Mouse (Mus musculus): ENCODE data around the gene Cplane1. TPM values are rescaled to one million over a fixed set of nuclear protein-coding genes. Genes with fewer than 3 reads are reported as not detected.

The Cplane1 gene
- polyA plus RNA-seq, 1 experiment from 2014 or later, result 5.6 TPM

DNA sequence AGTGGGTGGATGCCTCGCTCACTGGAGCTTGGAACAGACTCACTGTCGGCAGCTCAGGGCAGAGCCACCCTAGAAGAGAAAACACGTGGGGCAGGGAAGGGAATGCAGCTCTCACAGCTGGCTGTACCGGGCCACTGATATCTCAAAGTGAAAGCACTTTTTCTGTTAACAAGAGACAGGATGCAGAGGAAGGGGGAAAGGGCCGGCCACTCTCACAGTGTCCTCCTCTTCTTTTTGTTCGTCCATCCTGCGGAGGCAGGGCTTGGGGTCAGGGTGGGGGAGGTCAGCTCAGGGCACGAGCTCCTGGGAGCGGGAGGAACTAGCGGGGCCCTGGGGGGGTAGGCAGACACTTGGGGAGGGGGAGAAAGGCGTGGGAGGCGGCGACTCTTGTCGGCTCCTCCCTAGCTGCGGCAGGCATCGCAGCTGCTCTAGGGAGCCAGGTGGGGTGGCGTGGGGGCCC lies 110.4 kb downstream of the Cplane1 start:
- 0 out of 2 replicates have a peak, but pooled peaks cover 3% of the 10 kb centered on the region for H3K9me3 ChIP-seq (replicated peaks; ENCODE audit: control insufficient read depth, low read length)
- H3K4me1 ChIP-seq (ENCODE audit: control insufficient read depth, insufficient read depth, low read length), result no peaks in the 10 kb centered on the region
- peak overlapping the region; percentile 70 for H3K9ac ChIP-seq (ENCODE audit: low read length)
- WGBS, result 31% methylated on average over 15 of the region's 17 CpGs
- H3K36me3 ChIP-seq (ENCODE audit: control insufficient read depth, insufficient read depth, low read length), result no peaks in the 10 kb centered on the region
- peak overlapping the region; percentile 49 for H3K4me3 ChIP-seq (replicated peaks; ENCODE audit: low read length)
- H3K27me3 ChIP-seq (ENCODE audit: control insufficient read depth, insufficient read depth, low read length), result no peaks in the 10 kb centered on the region
- peak overlapping the region; percentile 69 for H3K4me2 ChIP-seq (ENCODE audit: low read depth, low read length)
- peak; percentile 62; the same call in 1 of the 2 replicates for ATAC-seq (ENCODE audit: insufficient read depth, low FRiP score)
- no peak overlapping the region for H3K27ac ChIP-seq (ENCODE audit: low read length)

DNA sequence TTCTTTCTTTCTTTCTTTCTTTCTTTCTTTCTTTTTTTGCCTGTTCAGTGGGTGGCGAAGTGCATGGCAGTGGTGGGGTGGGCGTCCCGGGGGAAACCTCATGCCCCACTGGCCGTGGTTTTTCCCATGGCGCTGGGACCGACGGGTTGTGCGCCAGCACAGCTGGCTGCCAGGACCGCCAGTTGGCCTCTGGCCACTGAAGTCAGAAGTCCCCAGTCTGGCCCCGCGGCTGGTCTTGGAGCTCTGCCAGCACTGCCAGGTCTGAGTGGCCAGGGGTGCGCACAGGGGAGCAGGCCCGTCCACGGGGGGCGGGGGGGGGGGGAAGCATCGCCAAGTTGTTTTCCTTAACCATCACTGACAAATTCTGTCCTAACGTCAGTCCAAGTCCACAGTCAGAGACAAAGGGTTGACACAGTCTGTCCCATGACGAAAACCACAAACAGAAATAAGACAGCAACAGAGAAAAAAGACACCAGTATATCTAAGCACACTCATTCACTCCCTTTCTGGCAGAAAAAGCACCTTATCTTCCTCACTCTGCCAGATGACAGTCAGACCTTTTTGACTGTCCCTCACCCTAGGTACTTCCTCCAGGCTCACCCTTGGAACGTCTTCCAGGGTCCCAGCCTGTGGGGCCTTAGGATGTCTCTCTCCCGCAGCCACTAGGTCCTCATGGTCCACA lies 111.2 kb downstream of the Cplane1 start:
- Histone ChIP-seq H3K27me3 (ENCODE audit: control insufficient read depth, insufficient read depth, low read length) (no peaks in the 10 kb centered on the region), H3K27ac (ENCODE audit: low read length) (no peak overlapping the region), H3K4me3 (replicated peaks; ENCODE audit: low read length) (peak overlapping the region; percentile 49), H3K9me3 (replicated peaks; ENCODE audit: control insufficient read depth, low read length) (0 out of 2 replicates have a peak, but pooled peaks cover 3% of the 10 kb centered on the region), H3K4me2 (ENCODE audit: low read depth, low read length) (peak overlapping the region; percentile 69), H3K4me1 (ENCODE audit: control insufficient read depth, insufficient read depth, low read length) (no peaks in the 10 kb centered on the region), H3K9ac (ENCODE audit: low read length) (peak overlapping the region; percentile 63), H3K36me3 (ENCODE audit: control insufficient read depth, insufficient read depth, low read length) (no peaks in the 10 kb centered on the region)
- WGBS, result 50% methylated on average over 20 of the region's 20 CpGs
- peak; percentile 68; the same call in 1 of the 2 replicates for ATAC-seq (ENCODE audit: insufficient read depth, low FRiP score)

DNA sequence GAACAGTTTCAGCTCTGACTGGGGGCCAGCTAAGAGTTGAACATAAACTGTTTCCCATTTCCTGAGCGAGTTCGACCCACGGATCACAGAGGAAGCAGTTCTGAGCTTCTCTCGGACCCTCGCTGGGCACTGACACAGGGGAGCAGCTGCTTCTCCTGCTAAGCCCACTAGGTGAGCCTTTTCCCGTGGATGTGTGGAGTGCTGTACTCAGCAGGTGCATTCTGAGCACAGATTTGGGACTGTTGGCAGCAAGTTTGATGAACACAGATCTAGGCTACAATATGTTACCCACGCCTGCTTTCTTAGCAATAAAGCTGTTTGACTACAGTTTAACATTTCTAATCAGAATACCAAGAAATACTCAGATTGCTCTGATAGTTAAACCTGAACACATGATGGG lies 112.8 kb downstream of the Cplane1 start:
- ATAC-seq (ENCODE audit: insufficient read depth, low FRiP score), result no peak
- H3K4me3 ChIP-seq (replicated peaks; ENCODE audit: low read length), result no peak overlapping the region
- no peaks in the 10 kb centered on the region for H3K36me3 ChIP-seq (ENCODE audit: control insufficient read depth, insufficient read depth, low read length)
- H3K9me3 ChIP-seq (replicated peaks; ENCODE audit: control insufficient read depth, low read length), result no peaks in the 10 kb centered on the region
- H3K9ac ChIP-seq (ENCODE audit: low read length), result no peak overlapping the region
- no peak overlapping the region for H3K4me2 ChIP-seq (ENCODE audit: low read depth, low read length)
- no peaks in the 10 kb centered on the region for H3K27me3 ChIP-seq (ENCODE audit: control insufficient read depth, insufficient read depth, low read length)
- no peaks in the 10 kb centered on the region for H3K4me1 ChIP-seq (ENCODE audit: control insufficient read depth, insufficient read depth, low read length)
- H3K27ac ChIP-seq (ENCODE audit: low read length), result no peak overlapping the region
- 67% methylated on average over 7 of the region's 7 CpGs for WGBS

DNA sequence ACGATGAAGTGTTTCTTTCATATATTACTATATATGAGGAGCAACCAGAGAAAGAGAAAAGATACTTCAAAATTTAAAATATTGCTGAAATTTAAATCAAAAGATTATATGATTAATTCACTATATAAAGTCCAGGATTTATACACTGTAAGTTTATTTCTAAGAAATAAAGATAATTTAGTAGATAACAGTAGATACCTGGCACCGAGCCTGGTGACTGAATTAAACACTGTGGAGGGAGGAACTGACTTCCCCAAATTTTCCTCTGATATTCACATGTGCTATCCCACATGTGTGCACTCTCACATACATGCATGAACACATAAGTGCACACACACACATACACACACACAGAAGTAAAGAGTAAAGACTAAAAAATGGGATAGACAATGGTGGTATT lies 113.2 kb downstream of the Cplane1 start:
- H3K9me3 ChIP-seq (replicated peaks; ENCODE audit: control insufficient read depth, low read length), result no peaks in the 10 kb centered on the region
- no peaks in the 10 kb centered on the region for H3K36me3 ChIP-seq (ENCODE audit: control insufficient read depth, insufficient read depth, low read length)
- H3K9ac ChIP-seq (ENCODE audit: low read length), result no peak overlapping the region
- H3K27me3 ChIP-seq (ENCODE audit: control insufficient read depth, insufficient read depth, low read length), result no peaks in the 10 kb centered on the region
- H3K4me3 ChIP-seq (replicated peaks; ENCODE audit: low read length), result no peak overlapping the region
- no peaks in the 10 kb centered on the region for H3K4me1 ChIP-seq (ENCODE audit: control insufficient read depth, insufficient read depth, low read length)
- no peak overlapping the region for H3K4me2 ChIP-seq (ENCODE audit: low read depth, low read length)
- no peak overlapping the region for H3K27ac ChIP-seq (ENCODE audit: low read length)
- no peak for ATAC-seq (ENCODE audit: insufficient read depth, low FRiP score)
- WGBS, result 78% methylated on average over 2 of the region's 2 CpGs

DNA sequence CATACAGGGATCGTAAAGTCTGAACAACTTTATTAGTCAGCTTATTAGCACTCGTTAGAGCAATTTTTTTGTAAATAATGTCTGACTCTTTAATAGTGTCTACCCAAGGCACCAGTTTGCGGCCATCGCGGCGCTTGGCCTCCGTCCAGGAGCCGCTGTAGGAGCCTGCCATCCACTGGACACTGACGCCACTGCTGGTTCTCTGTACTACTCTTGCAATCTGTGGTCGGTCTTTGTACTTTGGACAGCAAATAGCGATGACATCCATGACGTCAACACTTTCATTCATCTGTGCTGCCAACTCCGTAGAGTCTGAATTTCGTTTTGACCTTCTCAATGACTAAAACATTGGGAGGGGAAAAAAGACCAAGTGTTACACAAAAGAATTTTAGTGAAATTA lies 122.3 kb downstream of the Cplane1 start:
- Histone ChIP-seq H3K27me3 (ENCODE audit: control insufficient read depth, insufficient read depth, low read length) (no peaks in the 10 kb centered on the region), H3K4me1 (ENCODE audit: control insufficient read depth, insufficient read depth, low read length) (no peaks in the 10 kb centered on the region), H3K36me3 (ENCODE audit: control insufficient read depth, insufficient read depth, low read length) (peaks cover 19% of the 10 kb centered on the region; the same call in 1 of the 2 replicates), H3K4me2 (ENCODE audit: low read depth, low read length) (no peak overlapping the region), H3K4me3 (replicated peaks; ENCODE audit: low read length) (no peak overlapping the region), H3K27ac (ENCODE audit: low read length) (no peak overlapping the region), H3K9me3 (replicated peaks; ENCODE audit: control insufficient read depth, low read length) (no peaks in the 10 kb centered on the region), H3K9ac (ENCODE audit: low read length) (no peak overlapping the region)
- no peak for ATAC-seq (ENCODE audit: insufficient read depth, low FRiP score)
- 95% methylated on average over 14 of the region's 14 CpGs for WGBS

DNA sequence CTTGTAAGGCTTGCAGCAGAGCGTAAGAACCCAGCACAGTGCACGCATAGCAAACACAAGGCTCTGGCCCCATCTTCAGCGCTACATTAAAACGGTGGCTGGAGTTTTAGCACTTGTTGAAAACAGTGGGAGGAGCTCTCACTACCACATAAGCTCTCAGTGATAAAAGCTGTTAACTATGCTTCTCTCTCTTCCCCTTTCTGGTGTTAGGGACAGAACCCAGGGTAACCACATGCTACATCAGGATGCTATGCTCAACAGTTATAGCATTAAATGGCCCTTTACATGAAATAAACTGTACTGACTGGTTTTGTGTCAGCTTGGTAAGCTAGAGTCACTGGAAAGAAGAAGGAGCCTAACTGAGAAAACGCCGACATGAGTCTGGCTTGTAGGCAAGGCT lies 125.2 kb downstream of the Cplane1 start:
- Histone ChIP-seq H3K4me2 (ENCODE audit: low read depth, low read length) (no peak overlapping the region), H3K9ac (ENCODE audit: low read length) (no peak overlapping the region), H3K4me1 (ENCODE audit: control insufficient read depth, insufficient read depth, low read length) (no peaks in the 10 kb centered on the region), H3K27ac (ENCODE audit: low read length) (no peak overlapping the region), H3K9me3 (replicated peaks; ENCODE audit: control insufficient read depth, low read length) (no peaks in the 10 kb centered on the region), H3K27me3 (ENCODE audit: control insufficient read depth, insufficient read depth, low read length) (no peaks in the 10 kb centered on the region), H3K4me3 (replicated peaks; ENCODE audit: low read length) (no peak overlapping the region), H3K36me3 (ENCODE audit: control insufficient read depth, insufficient read depth, low read length) (peaks cover 23% of the 10 kb centered on the region; the same call in 1 of the 2 replicates)
- ATAC-seq (ENCODE audit: insufficient read depth, low FRiP score), result no peak
- WGBS, result 93% methylated on average over 6 of the region's 6 CpGs

DNA sequence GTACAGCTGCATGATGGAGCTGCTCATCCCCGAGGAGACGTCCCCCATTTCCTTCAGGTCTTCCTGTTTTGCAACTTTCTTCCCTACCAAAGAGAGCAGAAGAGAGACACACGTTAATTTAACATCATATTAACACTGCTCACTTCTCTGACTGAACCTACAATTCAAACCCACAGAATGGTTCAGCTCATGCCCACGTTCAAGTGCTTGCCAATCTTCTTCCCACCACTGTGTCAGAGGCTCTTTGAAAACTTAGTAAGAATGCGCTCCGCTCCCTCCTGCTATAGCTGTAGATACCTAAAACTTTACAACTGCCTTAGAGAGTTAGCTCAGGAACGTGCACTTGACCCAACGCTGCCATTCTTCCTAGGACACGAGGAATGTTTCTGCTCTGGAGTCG lies 134.0 kb downstream of the Cplane1 start:
- Histone ChIP-seq H3K27me3 (ENCODE audit: control insufficient read depth, insufficient read depth, low read length) (no peaks in the 10 kb centered on the region), H3K27ac (ENCODE audit: low read length) (no peak overlapping the region), H3K9ac (ENCODE audit: low read length) (no peak overlapping the region), H3K4me3 (replicated peaks; ENCODE audit: low read length) (no peak overlapping the region), H3K36me3 (ENCODE audit: control insufficient read depth, insufficient read depth, low read length) (peaks cover 22% of the 10 kb centered on the region), H3K4me1 (ENCODE audit: control insufficient read depth, insufficient read depth, low read length) (no peaks in the 10 kb centered on the region), H3K4me2 (ENCODE audit: low read depth, low read length) (no peak overlapping the region), H3K9me3 (replicated peaks; ENCODE audit: control insufficient read depth, low read length) (no peaks in the 10 kb centered on the region)
- WGBS, result 92% methylated on average over 10 of the region's 10 CpGs
- ATAC-seq (ENCODE audit: insufficient read depth, low FRiP score), result no peak

DNA sequence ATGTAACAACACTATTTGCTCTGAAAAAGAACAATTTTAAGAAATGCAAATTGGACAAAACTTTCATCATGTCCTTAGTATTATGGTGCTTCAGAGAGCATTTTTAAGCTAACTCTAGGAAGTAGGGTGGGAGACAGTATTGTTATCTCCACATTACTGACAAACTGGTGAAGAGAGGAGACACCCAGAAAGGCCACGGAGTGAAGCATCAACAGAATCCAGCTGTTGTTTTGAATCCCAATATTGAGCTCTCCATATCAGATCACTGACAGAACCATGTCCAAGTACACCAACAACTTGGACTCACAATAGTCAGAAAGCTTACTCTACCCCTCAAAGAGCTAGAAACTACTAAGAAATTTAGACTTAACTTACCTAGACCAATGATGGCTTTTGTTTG lies 136.6 kb downstream of the Cplane1 start:
- Histone ChIP-seq H3K4me3 (replicated peaks; ENCODE audit: low read length) (no peak overlapping the region), H3K27ac (ENCODE audit: low read length) (no peak overlapping the region), H3K9me3 (replicated peaks; ENCODE audit: control insufficient read depth, low read length) (no peaks in the 10 kb centered on the region), H3K4me1 (ENCODE audit: control insufficient read depth, insufficient read depth, low read length) (no peaks in the 10 kb centered on the region), H3K9ac (ENCODE audit: low read length) (no peak overlapping the region), H3K4me2 (ENCODE audit: low read depth, low read length) (no peak overlapping the region), H3K36me3 (ENCODE audit: control insufficient read depth, insufficient read depth, low read length) (peaks cover 23% of the 10 kb centered on the region), H3K27me3 (ENCODE audit: control insufficient read depth, insufficient read depth, low read length) (no peaks in the 10 kb centered on the region)
- 76% methylated on average over 1 of the region's 1 CpGs for WGBS
- ATAC-seq (ENCODE audit: insufficient read depth, low FRiP score), result no peak

DNA sequence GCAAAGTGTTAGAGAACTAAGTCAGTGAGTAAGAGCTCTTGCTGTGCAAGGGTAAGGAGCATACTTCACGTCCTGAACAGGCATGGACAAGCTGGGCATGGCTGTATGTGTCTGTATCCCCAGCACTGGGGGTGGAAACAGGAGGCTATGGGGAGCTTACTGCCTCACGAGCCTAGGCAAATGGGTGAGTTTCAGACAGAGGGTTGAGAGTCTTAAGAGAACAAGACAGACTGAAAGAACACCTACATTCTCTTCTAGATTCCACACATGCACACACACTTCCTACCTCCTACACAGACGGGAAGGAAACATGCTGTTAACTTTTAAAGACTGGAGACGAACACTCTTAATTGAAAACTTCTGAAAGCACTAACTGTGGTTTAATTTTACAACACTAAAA lies 148.5 kb downstream of the Cplane1 start:
- no peak overlapping the region for H3K4me2 ChIP-seq (ENCODE audit: low read depth, low read length)
- no peaks in the 10 kb centered on the region for H3K27me3 ChIP-seq (ENCODE audit: control insufficient read depth, insufficient read depth, low read length)
- H3K36me3 ChIP-seq (ENCODE audit: control insufficient read depth, insufficient read depth, low read length), result 0 out of 2 replicates have a peak, but pooled peaks cover 17% of the 10 kb centered on the region
- no peak for ATAC-seq (ENCODE audit: insufficient read depth, low FRiP score)
- no peak overlapping the region for H3K27ac ChIP-seq (ENCODE audit: low read length)
- no peaks in the 10 kb centered on the region for H3K9me3 ChIP-seq (replicated peaks; ENCODE audit: control insufficient read depth, low read length)
- 83% methylated on average over 4 of the region's 4 CpGs for WGBS
- H3K4me1 ChIP-seq (ENCODE audit: control insufficient read depth, insufficient read depth, low read length), result no peaks in the 10 kb centered on the region
- no peak overlapping the region for H3K4me3 ChIP-seq (replicated peaks; ENCODE audit: low read length)
- no peak overlapping the region for H3K9ac ChIP-seq (ENCODE audit: low read length)
